ENCODE assay signal across 24 mouse cellular contexts in genomic region chr9:89067143-89067501, GRCm38 (mm10). TPM values are rescaled to one million over a fixed set of nuclear protein-coding genes. Genes with fewer than 3 reads are reported as not detected.
DNase-seq lines count a peak whose midpoint lies in the region; ATAC-seq and TF ChIP-seq lines count a peak whose summit lies in the region.
"Not testable (repeated sequence)": the region's sequence is repeated elsewhere in the genome, so short reads cannot be mapped to it uniquely, and the experiment has no call there.
"Had no signal": no experiment of that assay in that cellular context is flagged by ENCODE, and none has a peak within 500 bp of the region (broad histone marks: within the 10 kb centered on the region; RNA-seq: fewer than 3 reads in every experiment).

No protein-coding gene starts in this region.

- WGBS in hindbrain, embryonic 11.5 days: 88% methylated on average over 2 of the region's 6 CpGs
- 93% methylated on average over 4 of the region's 6 CpGs for WGBS in intestine, embryonic 15.5 days
- 85% methylated on average over 3 of the region's 6 CpGs for WGBS in limb, embryonic 11.5 days
- WGBS in midbrain, embryonic 13.5 days: 96% methylated on average over 2 of the region's 6 CpGs

- H3K27me3 ChIP-seq in hindbrain, embryonic 11.5 days (ENCODE audit: control insufficient read depth, insufficient read depth, low read length); intestine, embryonic 15.5 days (replicated peaks); limb, embryonic 11.5 days (ENCODE audit: control insufficient read depth, insufficient read depth, low read length); midbrain, embryonic 13.5 days; myocyte (ENCODE audit: control insufficient read depth, insufficient read depth, insufficient read length); testis, adult 2 months (ENCODE audit: control insufficient read depth, insufficient read depth, low read length): not testable (repeated sequence)

- H3K4me1 ChIP-seq in hindbrain, embryonic 11.5 days (replicated peaks; ENCODE audit: control insufficient read depth, insufficient read depth, low read length); intestine, embryonic 15.5 days (replicated peaks); limb, embryonic 11.5 days (ENCODE audit: control insufficient read depth, insufficient read depth, low read length); midbrain, embryonic 13.5 days (replicated peaks); testis, adult 2 months (ENCODE audit: control insufficient read depth, insufficient read depth, low read length): not testable (repeated sequence)

- ATAC-seq in erythroblast, adult 5-6 weeks (replicated peaks; ENCODE audit: low FRiP score, poor library complexity, severe bottlenecking): 0 out of 2 replicates have a peak, but pooled peaks have one; percentile 16
- peak; percentile 25; the same call in 1 of the 2 replicates for ATAC-seq in frontal cortex, adult (ENCODE audit: low TSS enrichment)
- ATAC-seq in hindbrain, embryonic 11.5 days (ENCODE audit: low FRiP score): peak; percentile 16
- 0 out of 2 replicates have a peak, but pooled peaks have one; percentile 25 for ATAC-seq in intestine, embryonic 15.5 days
- 0 out of 2 replicates have a peak, but pooled peaks have one; percentile 9 for ATAC-seq in limb, embryonic 11.5 days (ENCODE audit: insufficient number of reproducible peaks, low FRiP score, low TSS enrichment, low read depth)
- not testable (repeated sequence) for ATAC-seq in midbrain, embryonic 13.5 days

- not testable (repeated sequence) for H3K27ac ChIP-seq in hindbrain, embryonic 11.5 days (ENCODE audit: low read depth, low read length); intestine, embryonic 15.5 days; limb, embryonic 11.5 days (replicated peaks; ENCODE audit: low read depth, low read length); midbrain, embryonic 13.5 days; testis, adult 2 months (ENCODE audit: control insufficient read depth, insufficient read depth, low read depth, low read length)

- TF ChIP-seq POLR2A in myocyte (IDR thresholded peaks at IDR 0.05; ENCODE audit: insufficient read length, low read depth); testis, adult 2 months (IDR thresholded peaks at IDR 0.05; ENCODE audit: control insufficient read depth, low read depth, low read length): not testable (repeated sequence)

- H3K4me2 ChIP-seq in hindbrain, embryonic 11.5 days (replicated peaks; ENCODE audit: low read depth, low read length); intestine, embryonic 15.5 days (replicated peaks); limb, embryonic 11.5 days (ENCODE audit: low read depth, severe bottlenecking): not testable (repeated sequence)
- H3K4me2 ChIP-seq in midbrain, embryonic 13.5 days (replicated peaks): peak overlapping the region; percentile 25
- H3K4me2 ChIP-seq in myocyte (ENCODE audit: low read depth): peak overlapping the region; percentile 48

- not testable (repeated sequence) for H3ac ChIP-seq in myocyte (ENCODE audit: control insufficient read depth, insufficient read length)

- H3K9ac ChIP-seq in hindbrain, embryonic 11.5 days (ENCODE audit: low read depth, low read length); intestine, embryonic 15.5 days; limb, embryonic 11.5 days (ENCODE audit: low read length); midbrain, embryonic 13.5 days (replicated peaks): not testable (repeated sequence)

- not testable (repeated sequence) for H3K9me3 ChIP-seq in hindbrain, embryonic 11.5 days (ENCODE audit: control insufficient read depth, low read length); intestine, embryonic 15.5 days; limb, embryonic 11.5 days (ENCODE audit: control insufficient read depth, low read length); midbrain, embryonic 13.5 days

- not testable (repeated sequence) for H3K79me2 ChIP-seq in myocyte (ENCODE audit: control insufficient read depth, insufficient read depth)

- not testable (repeated sequence) for H3K4me3 ChIP-seq in hindbrain, embryonic 11.5 days (ENCODE audit: low read depth, low read length); intestine, embryonic 15.5 days (replicated peaks); limb, embryonic 11.5 days (ENCODE audit: low read depth, low read length); midbrain, embryonic 13.5 days (replicated peaks)
- peak overlapping the region; percentile 6 for H3K4me3 ChIP-seq in myocyte
- H3K4me3 ChIP-seq in testis, adult 2 months (ENCODE audit: control insufficient read depth, low read depth, low read length): peak overlapping the region; percentile 21; the same call in 1 of the 2 replicates

- not testable (repeated sequence) for TF ChIP-seq CTCF in testis, adult 2 months (IDR thresholded peaks at IDR 0.05; ENCODE audit: control insufficient read depth, insufficient read depth, insufficient replicate concordance, low read depth, low read length)

- DNase-seq in hindbrain, embryonic 11.5 days (ENCODE audit: low spot score); limb, embryonic 11.5 days (ENCODE audit: low spot score): not testable (repeated sequence)

- H3K36me3 ChIP-seq in hindbrain, embryonic 11.5 days (ENCODE audit: control insufficient read depth, insufficient read depth, low read length); intestine, embryonic 15.5 days; limb, embryonic 11.5 days (ENCODE audit: control insufficient read depth, insufficient read depth, low read length); midbrain, embryonic 13.5 days; myocyte (ENCODE audit: control insufficient read depth, insufficient read depth); testis, adult 2 months (ENCODE audit: control insufficient read depth, insufficient read depth, low read length): not testable (repeated sequence)

RNA-seq across cellular contexts. Expression of gene Trim43b, which starts 25.5 kb away (rescaled TPM):
- total RNA-seq in erythroblast, adult 5-6 weeks (2015; ENCODE audit: low replicate concordance): not detected in 2 replicates
- total RNA-seq in erythroblast, adult 5-6 weeks (2017; ENCODE audit: low replicate concordance): 0.28 TPM in 1 of 2 replicates, not detected in the other
- not detected in 2 replicates for polyA plus RNA-seq in hindbrain, embryonic 11.5 days (2014; fragmentation: Nextera tagmentation; extraction: Ambion mirVana)
- not detected in 2 replicates for polyA plus RNA-seq in intestine, embryonic 15.5 days (2015; fragmentation: Nextera tagmentation; extraction: Ambion mirVana)
- polyA plus RNA-seq in limb, embryonic 11.5 days (2014; fragmentation: Nextera tagmentation; extraction: Ambion mirVana): not detected in 2 replicates
- polyA plus RNA-seq in midbrain, embryonic 13.5 days (2015; fragmentation: Nextera tagmentation; extraction: Ambion mirVana): not detected in 2 replicates
- polyA plus RNA-seq in myocyte (2012; fragmentation: generic; extraction: Trizol): not detected
- not detected in 2 replicates for polyA plus RNA-seq in testis, adult 2 months (2012; rRNA removed)
- total RNA-seq: gastrocnemius, adult 18-20 months; gastrocnemius, postnatal 36 days; liver, adult 2 months; megakaryocyte progenitor cell, adult 5-6 weeks had no signal
- polyA plus RNA-seq: embryonic facial prominence, embryonic 12.5 days; forebrain, embryonic 10.5 days; frontal cortex, adult 2 months; heart, embryonic 12.5 days; hindbrain, embryonic 10.5 days; kidney, adult 2 months; kidney, postnatal 0 days; limb, embryonic 10.5 days; liver, embryonic 16.5 days; lung, embryonic 15.5 days; midbrain, embryonic 12.5 days; stomach, embryonic 16.5 days had no signal
